Mouse (Mus musculus) CH12.LX (cell line): ENCODE measurements around the gene Dgkz. TPM values are rescaled to one million over a fixed set of nuclear protein-coding genes. Genes with fewer than 3 reads are reported as not detected.

ENCODE experiments used
- DNase-seq: peaks from one replicate; pipeline ENCODE4 v3.0.0-alpha.2; 2013; ENCODE audit errors: extremely low read depth
- H3K27ac ChIP-seq: 2 replicates; pipeline ENCODE4 v1.5.1; 2012; ENCODE audit warnings: low read depth, mild to moderate bottlenecking, control low read depth, moderate library complexity; ENCODE audit not compliant: insufficient read depth
- H3K27me3 ChIP-seq: replicated peaks from 2 replicates; pipeline ENCODE3; 2012; ENCODE audit warnings: inconsistent platforms
- H3K36me3 ChIP-seq, 2 experiments: replicated peaks in 1 of 2; 2 replicates each; pipeline versions ENCODE3 to v1.6.1; 2012; ENCODE audit warnings: inconsistent platforms in 1 of 2, low read length in 1 of 2, mild to moderate bottlenecking in 1 of 2, mixed read lengths in 1 of 2, moderate library complexity in 1 of 2; ENCODE audit not compliant: control insufficient read depth in 1 of 2, insufficient read depth in 1 of 2
- H3K4me1 ChIP-seq, 2 experiments: 2 replicates each; pipeline ENCODE4 v1.6.1; 2012; ENCODE audit warnings: inconsistent platforms in 1 of 2, moderate library complexity in 1 of 2; ENCODE audit not compliant: insufficient read depth in 2 of 2, control insufficient read depth in 1 of 2
- H3K4me2 ChIP-seq: 2 replicates; pipeline ENCODE4 v1.6.1; 2012; ENCODE audit warnings: low read depth, mild to moderate bottlenecking, control low read depth; ENCODE audit not compliant: poor library complexity, insufficient read depth, severe bottlenecking
- H3K4me3 ChIP-seq, 3 experiments: fragments of 150-350 bp in 1 of 3; sonication (generic) in 1 of 3; replicated peaks in 1 of 3; 2 replicates each; pipeline versions ENCODE3 to v1.5.1; 2011 to 2012; ENCODE audit warnings: low read depth in 2 of 3, low read length in 2 of 3, mild to moderate bottlenecking in 2 of 3, moderate library complexity in 2 of 3, control low read depth in 1 of 3, improper control_type of control experiment in 1 of 3, inconsistent platforms in 1 of 3, mixed read lengths in 1 of 3; ENCODE audit not compliant: poor library complexity in 1 of 3
- H3K79me2 ChIP-seq: replicated peaks from 2 replicates; pipeline ENCODE4 v1.6.1; 2012; ENCODE audit warnings: mild to moderate bottlenecking, moderate library complexity; ENCODE audit not compliant: control insufficient read depth, poor library complexity, insufficient read depth, severe bottlenecking; ENCODE audit errors: extremely low read depth
- H3K9ac ChIP-seq: 2 replicates; pipeline ENCODE4 v1.6.1; 2012; ENCODE audit warnings: low read depth, mild to moderate bottlenecking, control low read depth, moderate library complexity; ENCODE audit not compliant: insufficient read depth
- H3K9me3 ChIP-seq: replicated peaks from 2 replicates; pipeline ENCODE3; 2012; ENCODE audit warnings: low read length, inconsistent platforms, mixed read lengths
- CHD2 ChIP-seq: IDR thresholded peaks from 2 replicates; pipeline ENCODE4 v1.6.1; 2011; ENCODE audit warnings: low read length, improper control_type of control experiment
- CTCF ChIP-seq, 2 experiments: IDR thresholded peaks in 1 of 2; conservative IDR thresholded peaks in 1 of 2; 2 replicates each; pipeline ENCODE4 v1.5.1; 2011 to 2012; ENCODE audit warnings: low read depth in 2 of 2, low read length in 2 of 2, improper control_type of control experiment in 1 of 2, inconsistent platforms in 1 of 2, mild to moderate bottlenecking in 1 of 2, moderate library complexity in 1 of 2
- ELF1 ChIP-seq: IDR thresholded peaks from 2 replicates; pipeline ENCODE4 v1.6.1; 2014; ENCODE audit warnings: low read depth, mild to moderate bottlenecking, inconsistent platforms, low read length, improper control_type of control experiment
- ETS1 ChIP-seq: conservative IDR thresholded peaks from 2 replicates; pipeline ENCODE4 v1.6.1; 2012; ENCODE audit warnings: low read depth, mild to moderate bottlenecking, inconsistent platforms, low read length, improper control_type of control experiment, moderate library complexity
- GABPA ChIP-seq: IDR thresholded peaks from 2 replicates; pipeline ENCODE4 v1.6.1; 2012; ENCODE audit warnings: low read depth, low read length, improper control_type of control experiment, inconsistent platforms; ENCODE audit not compliant: insufficient replicate concordance
- HCFC1 ChIP-seq: IDR thresholded peaks from 2 replicates; pipeline ENCODE4 v1.6.1; 2012; ENCODE audit warnings: low read depth, mild to moderate bottlenecking, inconsistent platforms, low read length, improper control_type of control experiment
- KAT2A ChIP-seq: IDR thresholded peaks from 2 replicates; pipeline ENCODE4 v1.6.1; 2012; ENCODE audit warnings: low read length, improper control_type of control experiment, inconsistent platforms; ENCODE audit not compliant: insufficient replicate concordance
- MAZ ChIP-seq: IDR thresholded peaks from 2 replicates; pipeline ENCODE4 v1.6.1; 2012; ENCODE audit warnings: low read depth, mild to moderate bottlenecking, inconsistent platforms, low read length, improper control_type of control experiment, moderate library complexity
- MEF2A ChIP-seq: IDR thresholded peaks from 2 replicates; pipeline ENCODE4 v1.6.1; 2014; ENCODE audit warnings: low read depth, mild to moderate bottlenecking, inconsistent platforms, low read length, improper control_type of control experiment, borderline replicate concordance
- MXI1 ChIP-seq: IDR thresholded peaks from 2 replicates; pipeline ENCODE4 v1.6.1; 2011; ENCODE audit warnings: mild to moderate bottlenecking, low read depth, low read length, improper control_type of control experiment
- MYC ChIP-seq: IDR thresholded peaks from 2 replicates; pipeline ENCODE4 v1.6.1; 2011; ENCODE audit warnings: low read depth, mild to moderate bottlenecking, improper control_type of control experiment, low read length
- NELFE ChIP-seq: IDR thresholded peaks from 2 replicates; pipeline ENCODE4 v1.6.1; 2011; ENCODE audit warnings: low read depth, low read length, improper control_type of control experiment
- NRF1 ChIP-seq: IDR thresholded peaks from 2 replicates; pipeline ENCODE4 v1.6.1; 2014; ENCODE audit warnings: low read depth, mild to moderate bottlenecking, inconsistent platforms, low read length, improper control_type of control experiment, moderate library complexity
- POLR2A ChIP-seq: IDR thresholded peaks from 2 replicates; pipeline ENCODE4 v1.6.1; 2011; ENCODE audit warnings: low read depth, mild to moderate bottlenecking, improper control_type of control experiment, low read length
- POLR2AphosphoS2 ChIP-seq: IDR thresholded peaks from 2 replicates; pipeline ENCODE4 v1.6.1; 2011; ENCODE audit warnings: low read depth, low read length, improper control_type of control experiment
- RAD21 ChIP-seq: IDR thresholded peaks from 2 replicates; pipeline ENCODE4 v1.6.1; 2011; ENCODE audit warnings: low read depth, mild to moderate bottlenecking, low read length, improper control_type of control experiment, moderate library complexity
- SIN3A ChIP-seq: IDR thresholded peaks from 2 replicates; pipeline ENCODE4 v1.6.1; 2012; ENCODE audit warnings: low read length, improper control_type of control experiment, inconsistent platforms
- SMC3 ChIP-seq: IDR thresholded peaks from 2 replicates; pipeline ENCODE4 v1.6.1; 2011; ENCODE audit warnings: low read depth, low read length, improper control_type of control experiment
- TBP ChIP-seq: conservative IDR thresholded peaks from 2 replicates; pipeline ENCODE4 v1.6.1; 2011; ENCODE audit warnings: low read depth, low read length, improper control_type of control experiment
- TCF12 ChIP-seq: IDR thresholded peaks from 2 replicates; pipeline ENCODE4 v1.6.1; 2014; ENCODE audit warnings: low read depth, mild to moderate bottlenecking, inconsistent platforms, low read length, improper control_type of control experiment
- USF1 ChIP-seq: IDR thresholded peaks from 2 replicates; pipeline ENCODE4 v1.6.1; 2014; ENCODE audit warnings: low read depth, mild to moderate bottlenecking, inconsistent platforms, low read length, improper control_type of control experiment
- ZKSCAN1 ChIP-seq: IDR thresholded peaks from 2 replicates; pipeline ENCODE4 v1.6.1; 2012; ENCODE audit warnings: low read depth, inconsistent platforms, low read length, improper control_type of control experiment, borderline replicate concordance
- ZMIZ1 ChIP-seq: IDR thresholded peaks from 2 replicates; pipeline ENCODE4 v1.6.1; 2012; ENCODE audit warnings: low read depth, mild to moderate bottlenecking, inconsistent platforms, low read length, improper control_type of control experiment
- dilution Hi-C: fragments of 300-500 bp; cut with MboI; formaldehyde crosslinking; loops from 2 replicates; pipeline ENCODE4 v1.14.3; 2020; ENCODE audit warnings: low sequenced_read_pairs; ENCODE audit not compliant: extremely low pct_unique_long_range_greater_than_20kb, extremely low pct_ligation_motif_present
- in situ Hi-C: fragments of 300-500 bp; cut with MboI; formaldehyde crosslinking; loops from 3 replicates; pipeline ENCODE4 v1.14.3; 2019; ENCODE audit warnings: low sequenced_read_pairs, low pct_ligation_motif_present, low pct_unique_long_range_greater_than_20kb, mixed read lengths
- polyA plus RNA-seq: library from polyadenylated mRNA; unstranded; fragments of >175 nt; gene quantifications from 2 replicates; pipeline ENCODE4 v1.2.1, GENCODE M21; 2012; ENCODE audit warnings: low read depth; ENCODE audit not compliant: insufficient read length
- total RNA-seq, 2 experiments: library from RNA; depleted of rRNA; stranded (reverse); fragments of 300-350 nt in 1 of 2; fragments of >200 nt in 1 of 2; gene quantifications; 2 replicates each; pipeline ENCODE4 v1.2.3; 2012 to 2014

Dgkz gene
- total and polyA plus RNA-seq, 3 experiments: 38.6 to 60.2 (median 50.4) TPM

- TF ChIP-seq MXI1 (no peak), TCF12 (0 out of 2 replicates have a peak, but pooled peaks have one; percentile 60), HCFC1 (peak; percentile 50), NRF1 (peak; percentile 85), ETS1 (no peak), MAZ (0 out of 2 replicates have a peak, but pooled peaks have one; percentile 68), SIN3A (peak; percentile 59; the same call in 1 of the 2 replicates), TBP (peak; percentile 54; the same call in 1 of the 2 replicates), NELFE (peak; percentile 73; the same call in 1 of the 2 replicates), MYC (no peak), POLR2A (peak; percentile 83)
- H3K27me3 ChIP-seq: peaks cover 81% of the 10 kb centered on the region
- no peaks in the 10 kb centered on the region for H3K79me2 ChIP-seq
- H3K27ac ChIP-seq: no peak overlapping the region
- peak overlapping the region; percentile 67 for H3K9ac ChIP-seq
- peak overlapping the region; percentile 54 to 65 (median 58) for H3K4me3 ChIP-seq
- peaks cover 3 to 13% of the 10 kb centered on the region in 2 experiments; a peak in 3 of 4 replicates for H3K4me1 ChIP-seq
- dilution Hi-C loops (no loop called here), in situ Hi-C loops (loop anchor here (5.0 kb wide), 1 partner anchor 34 kb away; no protein-coding TSS in a partner anchor)
- no peaks in the 10 kb centered on the region for H3K36me3 ChIP-seq
- peak overlapping the region; percentile 92 for H3K4me2 ChIP-seq
- peak; percentile 95 for DNase-seq
- no peaks in the 10 kb centered on the region for H3K9me3 ChIP-seq
These were observed 32.4 kb upstream of the Dgkz start for GRCm38 (mm10) chr2:92007933-92008622.

DNA sequence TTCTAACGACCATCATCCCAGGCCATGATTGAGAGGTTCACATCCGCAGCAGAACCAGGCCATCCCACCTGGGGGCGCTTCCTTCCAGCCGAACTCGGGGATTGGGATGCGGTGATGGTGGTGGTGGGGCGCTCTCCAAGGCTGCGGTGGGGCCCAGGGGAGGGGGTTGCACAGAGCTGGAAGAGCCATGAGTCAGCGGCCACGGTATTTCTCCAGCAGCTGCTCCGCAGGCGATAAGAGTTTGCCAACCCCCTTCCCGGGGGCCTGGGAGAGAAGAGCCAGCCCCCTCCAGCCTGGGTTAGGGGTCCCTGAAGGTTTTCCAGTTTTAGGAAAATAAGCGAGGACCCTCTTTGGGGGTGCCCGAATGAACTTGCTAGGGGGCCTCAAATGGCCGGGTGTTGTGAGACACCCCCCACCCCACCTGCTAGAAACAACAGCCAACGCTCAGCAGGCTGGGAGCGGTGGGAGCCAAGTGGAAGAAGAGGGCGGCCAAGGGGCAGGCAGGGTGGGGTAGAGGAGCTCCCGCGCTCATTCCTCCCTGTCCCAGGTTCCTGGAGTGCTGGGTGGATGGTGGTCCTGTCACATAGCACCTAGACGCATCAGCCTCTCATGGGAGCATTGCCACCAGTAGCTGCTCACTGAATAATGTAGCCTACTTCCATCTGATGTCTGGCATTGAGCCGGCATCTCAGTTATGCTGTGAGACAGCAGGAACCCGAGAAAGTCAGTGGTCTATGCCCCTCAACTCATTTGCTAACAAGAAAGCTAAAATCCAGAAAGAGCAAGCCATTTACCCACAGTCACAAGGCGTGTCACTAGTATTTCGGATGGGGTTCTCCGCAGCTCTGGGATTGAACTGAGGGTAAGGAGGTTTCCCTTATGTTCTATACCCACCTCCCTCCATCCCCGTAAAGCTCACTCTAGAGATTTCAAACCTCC, 31.6 kb upstream of the Dgkz start:
- Histone ChIP-seq H3K36me3 (no peaks in the 10 kb centered on the region), H3K9me3 (no peaks in the 10 kb centered on the region), H3K4me1 (peaks cover 3 to 13% of the 10 kb centered on the region in 2 experiments; a peak in 3 of 4 replicates), H3K9ac (peak overlapping the region; percentile 67), H3K4me2 (peak overlapping the region; percentile 92), H3K27ac (no peak overlapping the region), H3K4me3 (peak overlapping the region in 2 of 3 experiments; percentile 6 to 23), H3K79me2 (no peaks in the 10 kb centered on the region), H3K27me3 (peaks cover 80% of the 10 kb centered on the region)
- in situ Hi-C loops: loop anchor here (5.0 kb wide), 1 partner anchor 35 kb away; no protein-coding TSS in a partner anchor
- DNase-seq: no peak
- TF ChIP-seq CHD2 (no peak), HCFC1 (no peak), GABPA (no peak), ETS1 (no peak), RAD21 (no peak; the same call in none of the 2 replicates), ZKSCAN1 (no peak), MXI1 (no peak), USF1 (no peak), POLR2AphosphoS2 (no peak), ZMIZ1 (no peak), MEF2A (no peak), SMC3 (peak; percentile 16), ELF1 (no peak), CTCF (conservative IDR thresholded peaks at IDR 0.05 in 1 of 2, IDR thresholded peaks at IDR 0.05 in 1 of 2; ENCODE audit: low read depth in 2 of 2, low read length in 2 of 2) (peak in 1 of 2 experiments; percentile 32; a peak in 2 of 4 replicates), MYC (no peak), KAT2A (no peak)
- dilution Hi-C loops: no loop called here
